Mouse (Mus musculus) thymus, postnatal 10 days (tissue): ENCODE results near the gene Fabp7.
A peak's percentile ranks its signal among the peaks of the same experiment; 100 is the strongest.

ENCODE experiments used
- DNase-seq, 2 experiments: peaks; one replicate each; pipeline ENCODE4 v3.0.0; 2021; ENCODE audit warnings: low spot score in 2 of 2

Gene Fabp7

GRCm38 (mm10) chr10:57784876-57785150, at the start of gene Fabp7:
Gene Fabp7, plus strand, starts transcription at chr10:57784881.
- no peak for DNase-seq

GRCm38 (mm10) chr10:57740733-57741132, 43.9 kb upstream of the Fabp7 start:
- no peak for DNase-seq

- no peak for DNase-seq
Observed at GRCm38 (mm10) chr10:57741351-57741750, 43.3 kb upstream of the Fabp7 start.

GRCm38 (mm10) chr10:57743045-57743444, 41.6 kb upstream of the Fabp7 start:
- no peak for DNase-seq

GRCm38 (mm10) chr10:57743606-57744016, 41.1 kb upstream of the Fabp7 start:
- DNase-seq, result peak in 1 of 2 experiments; percentile 51

GRCm38 (mm10) chr10:57744128-57744765, 40.4 kb upstream of the Fabp7 start:
- DNase-seq, result no peak

GRCm38 (mm10) chr10:57745452-57745851, 39.2 kb upstream of the Fabp7 start:
- DNase-seq, result no peak

- no peak for DNase-seq
Observed at GRCm38 (mm10) chr10:57747127-57747526, 37.6 kb upstream of the Fabp7 start.

- peak; percentile 18 to 28 for DNase-seq
Observed at GRCm38 (mm10) chr10:57753343-57753742, 31.3 kb upstream of the Fabp7 start.

GRCm38 (mm10) chr10:57755201-57755736, 29.4 kb upstream of the Fabp7 start:
- no peak for DNase-seq

GRCm38 (mm10) chr10:57758999-57759398, 25.7 kb upstream of the Fabp7 start:
- no peak for DNase-seq

GRCm38 (mm10) chr10:57760694-57761093, 24.0 kb upstream of the Fabp7 start:
- DNase-seq, result no peak

GRCm38 (mm10) chr10:57763044-57763443, 21.6 kb upstream of the Fabp7 start:
- DNase-seq, result no peak

GRCm38 (mm10) chr10:57783289-57784130, 1.2 kb upstream of the Fabp7 start:
- no peak for DNase-seq

- DNase-seq, result no peak
Observed at GRCm38 (mm10) chr10:57784131-57784875, 378 bp upstream of the Fabp7 start.

- DNase-seq, result no peak
Observed at GRCm38 (mm10) chr10:57785552-57785951, 871 bp downstream of the Fabp7 start.

GRCm38 (mm10) chr10:57792957-57793356, 8.3 kb downstream of the Fabp7 start:
- DNase-seq, result no peak

- DNase-seq, result no peak
Observed at GRCm38 (mm10) chr10:57794018-57794417, 9.3 kb downstream of the Fabp7 start, which contains the start of gene Smpdl3a. Gene Smpdl3a, plus strand, starts transcription at chr10:57794335.

- DNase-seq, result peak; percentile 18 to 33
Observed at GRCm38 (mm10) chr10:57794491-57795461, 10.1 kb downstream of the Fabp7 start.

GRCm38 (mm10) chr10:57795542-57795941, 10.9 kb downstream of the Fabp7 start:
- peak in 1 of 2 experiments; percentile 5 for DNase-seq

- peak; percentile 17 to 28 for DNase-seq
Observed at GRCm38 (mm10) chr10:57796057-57796456, 11.4 kb downstream of the Fabp7 start.
